Mouse (Mus musculus): Measurements from ENCODE around the gene Cyp4a12b. TPM values are rescaled to one million over a fixed set of nuclear protein-coding genes. Genes with fewer than 3 reads are reported as not detected.
"Not testable (repeated sequence)": the region's sequence is repeated elsewhere in the genome, so short reads cannot be mapped to it uniquely, and the experiment has no call there.

Cyp4a12b gene
- total and polyA plus RNA-seq, 3 experiments = not detected

GRCm38 (mm10) chr4:115476051-115476450 is 64.6 kb downstream of the Cyp4a12b start:
- H3K79me2 ChIP-seq (replicated peaks; ENCODE audit: control insufficient read depth, extremely low read depth, insufficient read depth, poor library complexity, severe bottlenecking); H3K4me2 ChIP-seq (ENCODE audit: insufficient read depth, low read depth, poor library complexity, severe bottlenecking); H3K9ac ChIP-seq (ENCODE audit: insufficient read depth, low read depth); H3K27ac ChIP-seq (ENCODE audit: insufficient read depth, low read depth); dilution Hi-C loops (cut with MboI; ENCODE audit: extremely low pct_ligation_motif_present, extremely low pct_unique_long_range_greater_than_20kb, low sequenced_read_pairs); H3K4me3 ChIP-seq (replicated peaks in 1 of 3; ENCODE audit: low read depth in 2 of 3, low read length in 2 of 3, poor library complexity in 1 of 3); DNase-seq (ENCODE audit: extremely low read depth); H3K9me3 ChIP-seq (replicated peaks; ENCODE audit: low read length); H3K4me1 ChIP-seq (ENCODE audit: control insufficient read depth in 1 of 2, insufficient read depth in 2 of 2); H3K36me3 ChIP-seq (replicated peaks in 1 of 2; ENCODE audit: control insufficient read depth in 1 of 2, insufficient read depth in 1 of 2, low read length in 1 of 2): not testable (repeated sequence)
- peaks cover 17% of the 10 kb centered on the region for H3K27me3 ChIP-seq (replicated peaks)
- in situ Hi-C loops (cut with MboI; ENCODE audit: low pct_ligation_motif_present, low pct_unique_long_range_greater_than_20kb, low sequenced_read_pairs) = loop anchor here (25.0 kb wide), 1 partner anchor 236 kb away; no protein-coding TSS in a partner anchor
- TF ChIP-seq SMC3 (IDR thresholded peaks at IDR 0.05; ENCODE audit: low read depth, low read length) = 0 out of 2 replicates have a peak, but pooled peaks have one; percentile 2
- peak in 1 of 2 experiments; percentile 43; a peak in 2 of 4 replicates for TF ChIP-seq CTCF (conservative IDR thresholded peaks at IDR 0.05 in 1 of 2, IDR thresholded peaks at IDR 0.05 in 1 of 2; ENCODE audit: low read depth in 2 of 2, low read length in 2 of 2)

GRCm38 (mm10) chr4:115481006-115481652 is 69.7 kb downstream of the Cyp4a12b start:
- no peak overlapping the region for H3K9ac ChIP-seq (ENCODE audit: insufficient read depth, low read depth)
- H3K4me3 ChIP-seq (replicated peaks in 1 of 3; ENCODE audit: low read depth in 2 of 3, low read length in 2 of 3, poor library complexity in 1 of 3) = no peak overlapping the region
- no peaks in the 10 kb centered on the region for H3K36me3 ChIP-seq (replicated peaks in 1 of 2; ENCODE audit: control insufficient read depth in 1 of 2, insufficient read depth in 1 of 2, low read length in 1 of 2)
- no peak for DNase-seq (ENCODE audit: extremely low read depth)
- peaks cover 52% of the 10 kb centered on the region for H3K27me3 ChIP-seq (replicated peaks)
- H3K4me1 ChIP-seq (ENCODE audit: control insufficient read depth in 1 of 2, insufficient read depth in 2 of 2) = no peaks in the 10 kb centered on the region
- no peak overlapping the region for H3K27ac ChIP-seq (ENCODE audit: insufficient read depth, low read depth)
- dilution Hi-C loops (cut with MboI; ENCODE audit: extremely low pct_ligation_motif_present, extremely low pct_unique_long_range_greater_than_20kb, low sequenced_read_pairs) = no loop called here
- TF ChIP-seq POLR2A (IDR thresholded peaks at IDR 0.05; ENCODE audit: low read depth, low read length) = no peak
- TF ChIP-seq TBP (conservative IDR thresholded peaks at IDR 0.05; ENCODE audit: low read depth, low read length) = no peak
- in situ Hi-C loops (cut with MboI; ENCODE audit: low pct_ligation_motif_present, low pct_unique_long_range_greater_than_20kb, low sequenced_read_pairs) = loop anchor here (25.0 kb wide), 1 partner anchor 231 kb away; no protein-coding TSS in a partner anchor
- H3K9me3 ChIP-seq (replicated peaks; ENCODE audit: low read length) = no peaks in the 10 kb centered on the region
- H3K79me2 ChIP-seq (replicated peaks; ENCODE audit: control insufficient read depth, extremely low read depth, insufficient read depth, poor library complexity, severe bottlenecking) = no peaks in the 10 kb centered on the region
- no peak overlapping the region for H3K4me2 ChIP-seq (ENCODE audit: insufficient read depth, low read depth, poor library complexity, severe bottlenecking)

Other genes with a start within 250 kb of the Cyp4a12b start
- gene Cyp4a29, start 169.5 kb upstream of the Cyp4a12b start, total RNA-seq (2012; rRNA removed) = not detected in 2 replicates
- not detected in 2 replicates for gene Cyp4a29, start 169.5 kb upstream of the Cyp4a12b start, total RNA-seq (2014; rRNA removed)
- not detected in 2 replicates for gene Cyp4a29, start 169.5 kb upstream of the Cyp4a12b start, polyA plus RNA-seq (2012; ENCODE audit: insufficient read length, low read depth)
- gene Cyp4a12a, start 112.6 kb upstream of the Cyp4a12b start, total RNA-seq (2012; rRNA removed) = not detected in 2 replicates
- gene Cyp4a12a, start 112.6 kb upstream of the Cyp4a12b start, total RNA-seq (2014; rRNA removed) = not detected in 2 replicates
- not detected in 2 replicates for gene Cyp4a12a, start 112.6 kb upstream of the Cyp4a12b start, polyA plus RNA-seq (2012; ENCODE audit: insufficient read length, low read depth)
- gene Cyp4a30b, start 41.0 kb downstream of the Cyp4a12b start, total RNA-seq (2012; rRNA removed) = not detected in 2 replicates
- not detected in 2 replicates for gene Cyp4a30b, start 41.0 kb downstream of the Cyp4a12b start, total RNA-seq (2014; rRNA removed)
- not detected in 2 replicates for gene Cyp4a30b, start 41.0 kb downstream of the Cyp4a12b start, polyA plus RNA-seq (2012; ENCODE audit: insufficient read length, low read depth)
- not detected in 2 replicates for gene Cyp4a14, start 84.5 kb downstream of the Cyp4a12b start, total RNA-seq (2012; rRNA removed)
- gene Cyp4a14, start 84.5 kb downstream of the Cyp4a12b start, total RNA-seq (2014; rRNA removed) = not detected in 2 replicates
- not detected in 2 replicates for gene Cyp4a14, start 84.5 kb downstream of the Cyp4a12b start, polyA plus RNA-seq (2012; ENCODE audit: insufficient read length, low read depth)
- not detected in 2 replicates for gene Cyp4a10, start 106.6 kb downstream of the Cyp4a12b start, total RNA-seq (2012; rRNA removed)
- gene Cyp4a10, start 106.6 kb downstream of the Cyp4a12b start, total RNA-seq (2014; rRNA removed) = not detected in 2 replicates
- gene Cyp4a10, start 106.6 kb downstream of the Cyp4a12b start, polyA plus RNA-seq (2012; ENCODE audit: insufficient read length, low read depth) = not detected in 2 replicates
- not detected in 2 replicates for gene Cyp4a31, start 152.0 kb downstream of the Cyp4a12b start, total RNA-seq (2012; rRNA removed)
- gene Cyp4a31, start 152.0 kb downstream of the Cyp4a12b start, total RNA-seq (2014; rRNA removed) = not detected in 2 replicates
- gene Cyp4a31, start 152.0 kb downstream of the Cyp4a12b start, polyA plus RNA-seq (2012; ENCODE audit: insufficient read length, low read depth) = not detected in 2 replicates
- gene Cyp4a32, start 189.3 kb downstream of the Cyp4a12b start, total RNA-seq (2012; rRNA removed) = not detected in 2 replicates
- gene Cyp4a32, start 189.3 kb downstream of the Cyp4a12b start, total RNA-seq (2014; rRNA removed) = not detected in 2 replicates
- gene Cyp4a32, start 189.3 kb downstream of the Cyp4a12b start, polyA plus RNA-seq (2012; ENCODE audit: insufficient read length, low read depth) = not detected in 2 replicates
- gene Cyp4b1, start 236.1 kb downstream of the Cyp4a12b start, total RNA-seq (2012; rRNA removed) = not detected in 2 replicates
- gene Cyp4b1, start 236.1 kb downstream of the Cyp4a12b start, total RNA-seq (2014; rRNA removed) = not detected in 2 replicates
- not detected in 2 replicates for gene Cyp4b1, start 236.1 kb downstream of the Cyp4a12b start, polyA plus RNA-seq (2012; ENCODE audit: insufficient read length, low read depth)